Mouse (Mus musculus): ENCODE measurements around the gene Alms1.
A peak's percentile ranks its signal among the peaks of the same experiment; 100 is the strongest.
"Not testable (repeated sequence)": the region's sequence is repeated elsewhere in the genome, so short reads cannot be mapped to it uniquely, and the experiment has no call there.

Gene Alms1

DNA sequence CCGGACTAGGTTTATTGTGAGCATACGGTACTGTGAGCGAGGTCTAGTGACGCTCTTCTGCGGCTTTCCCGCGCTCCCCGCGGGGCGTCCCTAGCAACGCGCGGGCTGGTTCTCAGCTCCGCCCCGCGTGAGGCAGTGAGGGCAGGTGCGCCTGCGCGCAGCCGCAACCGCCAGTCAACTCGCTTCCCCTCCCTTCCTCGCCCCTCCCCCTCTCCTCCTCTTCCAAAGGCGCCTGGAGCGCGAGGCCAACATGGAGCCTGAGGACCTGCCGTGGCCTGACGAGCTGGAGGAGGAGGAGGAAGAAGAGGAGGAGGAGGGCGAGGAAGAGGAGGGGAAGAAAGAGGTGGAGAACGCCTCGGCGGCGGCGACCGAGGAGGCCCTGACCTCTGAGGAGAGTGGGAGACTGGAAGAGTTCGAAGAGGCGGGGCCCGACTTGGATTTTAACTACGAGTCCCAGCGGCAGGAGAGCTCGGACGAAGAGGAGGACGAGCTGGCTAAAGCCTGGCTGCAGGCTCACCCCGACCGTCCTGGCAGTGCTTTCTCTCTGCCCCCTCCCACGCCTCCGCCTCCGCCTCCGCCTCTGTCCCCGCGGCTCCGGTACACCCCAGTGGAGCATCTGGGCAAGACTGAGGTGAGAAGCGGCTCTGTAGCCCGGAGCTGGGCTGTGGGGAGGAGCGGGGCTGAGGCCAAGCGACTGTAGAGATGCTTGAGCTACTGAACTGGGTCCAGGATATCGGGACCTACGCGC, at the start of gene Alms1:
Alms1 (plus strand) TSS at position 136 of the 748 bp plus-strand sequence.
- peak; percentile 96 to 99 for DNase-seq

DNA sequence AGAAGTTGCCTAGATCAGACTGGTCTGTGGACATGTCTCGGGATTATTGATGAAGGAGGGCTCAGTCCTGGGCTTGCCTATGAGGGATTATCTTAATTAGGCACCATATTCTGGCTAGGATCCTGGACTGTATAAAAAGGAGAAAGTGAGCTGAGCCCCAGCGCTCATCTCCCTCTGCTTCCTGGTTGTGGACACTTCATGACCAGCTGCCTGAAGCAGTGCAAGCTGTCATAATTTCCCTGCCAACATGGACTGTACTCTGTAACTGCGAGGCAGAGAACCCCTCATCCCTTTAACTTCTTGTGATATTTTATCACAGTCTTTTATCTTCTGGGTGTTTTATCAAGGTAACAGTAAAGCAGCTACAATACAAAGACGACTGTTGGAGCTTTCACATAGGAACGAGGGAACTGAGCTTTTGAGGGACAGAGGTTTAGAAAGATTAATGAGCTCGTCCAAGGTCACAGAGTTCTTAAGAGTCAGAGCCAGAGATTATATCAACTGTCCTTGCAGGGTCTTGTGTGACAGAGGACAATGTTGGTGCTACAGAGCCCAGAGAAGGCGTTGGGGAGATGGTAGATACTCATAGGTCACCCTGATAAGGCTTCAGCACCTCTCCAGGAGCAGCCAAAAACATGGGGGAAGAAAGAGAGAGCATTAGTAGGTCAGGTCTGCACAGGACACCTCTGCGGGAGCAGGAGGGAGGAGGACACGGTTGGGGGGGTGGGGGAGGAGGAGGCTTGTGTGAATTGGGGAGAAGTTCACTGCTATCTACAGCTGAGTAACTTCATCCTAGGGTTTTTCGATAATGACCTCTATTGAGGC, 43.8 kb upstream of the Alms1 start:
- peak; percentile 68 to 77 for DNase-seq

DNA sequence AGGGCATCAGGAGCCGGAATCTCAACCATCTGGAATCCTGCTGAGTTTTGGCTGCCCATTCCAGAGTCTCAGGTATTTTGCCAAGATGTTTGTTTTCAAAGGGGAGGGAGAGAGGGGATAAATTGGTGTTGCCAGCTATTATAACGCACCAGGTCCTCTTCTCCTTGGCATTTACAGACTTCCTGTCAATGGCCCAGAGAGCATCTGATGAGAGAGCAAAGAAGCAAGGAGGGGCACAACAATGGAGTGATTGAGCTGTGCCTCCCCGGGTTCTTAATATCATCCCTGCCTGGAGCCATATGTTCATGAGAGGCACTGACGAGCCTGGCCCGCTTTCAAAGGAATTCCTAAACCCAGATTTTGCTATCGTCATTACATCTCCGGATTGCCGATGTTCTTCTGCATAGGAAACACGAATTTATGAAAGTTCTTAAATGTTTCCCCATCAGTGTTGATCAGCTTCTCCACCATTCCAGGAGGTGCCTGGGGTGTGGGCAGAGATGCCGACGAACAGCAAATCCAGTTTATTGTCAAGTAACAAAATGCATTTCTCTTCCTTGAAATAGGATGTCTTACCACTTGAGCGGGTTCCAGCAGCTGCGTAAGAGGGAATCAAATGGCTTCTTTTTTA, 43.0 kb upstream of the Alms1 start:
- peak; percentile 88 to 91 for DNase-seq

GRCm38 (mm10) chr6:85547642-85548041, 39.7 kb upstream of the Alms1 start:
- DNase-seq, result no peak

DNA sequence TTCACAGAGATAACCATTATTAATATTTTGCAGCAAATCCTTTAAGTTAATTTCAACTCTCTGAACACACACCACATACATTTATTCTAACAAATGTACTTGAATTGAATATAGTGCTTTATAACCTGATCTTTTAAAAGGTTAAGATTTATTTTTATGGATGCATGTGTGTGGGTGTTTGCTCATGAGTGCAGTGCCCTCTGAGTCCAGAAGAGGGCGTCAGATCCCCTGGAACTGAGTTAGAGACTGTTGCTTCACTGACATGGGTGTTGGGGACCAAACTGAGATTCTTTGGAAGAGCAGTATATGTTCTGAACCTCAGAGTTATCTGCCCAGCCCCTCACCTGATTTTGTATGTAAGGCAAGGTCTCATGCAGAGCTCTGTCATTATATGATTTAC, 25.0 kb upstream of the Alms1 start:
- no peak for DNase-seq

- no peak for DNase-seq
Measured at GRCm38 (mm10) chr6:85572816-85573215, 14.5 kb upstream of the Alms1 start.

DNA sequence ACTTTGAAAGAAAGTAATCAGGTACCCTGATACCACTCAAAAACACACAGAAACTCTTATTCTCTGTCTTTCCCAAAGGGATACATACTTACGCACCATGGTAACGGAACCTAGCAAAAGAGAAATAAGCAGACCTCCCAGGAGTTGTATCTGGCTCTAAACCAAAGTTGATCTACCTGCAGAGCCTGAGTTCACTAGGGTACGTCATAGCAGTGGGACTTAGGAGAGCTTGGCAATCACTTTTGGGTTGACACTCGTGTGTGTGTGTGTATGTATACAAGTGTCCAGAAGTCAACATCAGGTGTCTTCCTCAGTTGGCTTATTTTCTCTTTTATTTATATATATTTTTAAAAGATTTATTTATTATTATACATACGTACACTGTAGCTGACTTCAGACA, 5.6 kb upstream of the Alms1 start:
- no peak for DNase-seq

DNA sequence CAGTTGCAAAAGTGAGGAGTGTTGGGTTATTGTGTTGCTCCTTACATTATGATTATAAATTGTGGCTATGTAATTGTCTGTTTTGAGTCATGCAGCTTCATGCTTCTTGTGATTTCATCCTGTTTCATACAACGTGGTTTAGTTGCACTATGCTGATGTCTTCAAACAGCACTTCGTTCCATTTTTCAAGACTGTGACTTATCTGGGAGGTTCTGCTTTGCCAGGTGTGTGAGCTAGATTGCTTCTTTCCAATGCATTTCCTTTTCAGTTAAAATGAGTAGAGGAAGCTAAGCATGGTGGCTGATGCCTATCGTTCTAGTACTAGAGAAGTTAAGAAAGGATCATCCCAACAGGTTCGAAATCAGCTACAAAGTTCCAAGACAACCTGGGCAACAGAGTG, 2.7 kb upstream of the Alms1 start:
- DNase-seq, result no peak

DNA sequence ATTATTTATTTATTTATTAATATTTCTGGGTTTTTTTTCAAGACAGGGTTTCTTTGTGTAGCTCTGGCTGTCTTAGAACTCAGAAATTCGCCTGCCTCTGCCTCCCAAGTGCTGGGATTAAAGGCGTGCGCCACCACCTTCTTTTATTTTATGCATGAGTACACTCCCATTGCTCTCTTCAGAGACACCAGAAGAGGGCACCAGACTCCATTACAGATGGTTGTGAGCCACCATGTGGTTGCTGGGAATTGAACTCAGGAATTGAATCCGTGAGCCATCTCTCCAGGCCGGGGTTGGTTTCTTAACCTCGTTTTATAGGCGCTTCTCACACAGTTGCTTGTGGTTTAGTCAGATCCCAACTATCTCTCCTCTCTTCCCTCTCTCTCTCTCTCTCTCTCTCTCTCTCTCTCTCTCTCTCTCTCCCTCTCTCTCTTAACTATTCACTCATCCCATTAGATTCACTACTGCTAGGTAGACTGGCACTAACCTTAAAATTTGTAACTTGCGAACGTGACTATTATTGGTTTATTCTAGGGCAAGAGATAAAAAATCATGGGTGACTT, 445 bp upstream of the Alms1 start:
- peak; percentile 32 to 43 for DNase-seq

DNA sequence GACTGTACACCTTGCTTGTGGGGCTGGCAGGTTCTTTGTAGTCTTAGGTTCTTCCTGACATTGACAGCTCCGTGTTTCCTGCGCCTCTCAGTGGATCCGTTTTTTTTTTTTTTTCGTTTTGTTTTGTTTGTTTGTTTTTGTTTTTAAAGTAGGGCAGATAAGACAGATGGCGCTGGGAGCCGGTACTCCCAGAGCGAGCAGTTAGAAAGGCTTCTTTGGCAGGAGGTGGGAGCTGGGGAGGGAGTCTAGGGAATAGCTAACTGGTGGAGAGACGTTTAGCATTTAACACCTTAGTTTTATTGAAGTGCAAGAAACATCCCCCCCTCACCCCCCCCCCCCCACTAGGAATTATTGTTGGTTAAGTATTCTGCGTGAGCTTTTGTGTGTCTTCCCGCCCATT, 833 bp downstream of the Alms1 start:
- no peak for DNase-seq

DNA sequence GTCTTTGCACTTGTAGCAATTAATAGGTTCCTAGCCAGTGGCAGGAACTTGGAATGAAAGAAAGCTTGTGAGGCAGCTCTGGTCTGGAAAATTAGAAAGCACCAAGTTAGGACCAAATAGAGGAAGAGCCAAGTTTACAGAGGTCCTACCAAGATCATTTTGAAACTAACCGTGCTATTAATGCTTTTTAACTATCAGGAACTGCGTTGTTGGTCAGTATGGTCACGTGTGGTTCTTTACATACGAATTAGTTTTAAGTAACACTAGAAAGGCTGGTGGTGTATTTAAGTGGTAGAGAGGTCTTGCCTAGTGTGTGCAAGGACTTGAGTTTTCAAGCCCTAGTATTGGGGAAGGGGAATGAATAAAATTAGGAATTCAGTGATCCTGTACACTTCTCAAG, 1.2 kb downstream of the Alms1 start:
- DNase-seq, result no peak

- DNase-seq, result no peak
Measured at GRCm38 (mm10) chr6:85590116-85590515, 2.8 kb downstream of the Alms1 start.

DNA sequence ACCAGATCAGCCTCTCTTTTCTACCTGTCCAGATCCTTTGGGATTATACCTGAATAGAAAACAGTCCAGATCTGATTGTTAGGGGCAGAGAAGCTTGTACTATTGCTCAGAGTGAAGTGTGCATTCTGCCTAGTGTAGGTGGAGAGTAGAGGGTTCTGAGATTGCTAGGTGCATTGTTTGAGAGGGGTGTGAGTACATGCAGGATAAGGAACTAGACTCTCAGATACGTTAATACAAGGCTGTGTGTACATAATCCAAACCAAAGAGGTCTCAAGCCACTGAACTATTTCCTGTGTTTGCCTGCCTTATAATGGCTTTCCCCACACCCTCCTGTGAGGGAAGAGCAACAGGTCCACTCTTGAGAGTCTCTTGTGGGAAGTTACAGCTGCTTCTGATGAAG, 12.0 kb downstream of the Alms1 start:
- no peak for DNase-seq

- no peak for DNase-seq
Measured at GRCm38 (mm10) chr6:85610511-85610910, 23.2 kb downstream of the Alms1 start.

- DNase-seq, result peak; percentile 37 to 47
Measured at GRCm38 (mm10) chr6:85620826-85621225, 33.5 kb downstream of the Alms1 start.

- DNase-seq, result no peak
Measured at GRCm38 (mm10) chr6:85621600-85621999, 34.3 kb downstream of the Alms1 start.

- DNase-seq, result no peak
Measured at GRCm38 (mm10) chr6:85624511-85624910, 37.2 kb downstream of the Alms1 start.

GRCm38 (mm10) chr6:85633165-85633564, 45.8 kb downstream of the Alms1 start:
- no peak for DNase-seq

DNA sequence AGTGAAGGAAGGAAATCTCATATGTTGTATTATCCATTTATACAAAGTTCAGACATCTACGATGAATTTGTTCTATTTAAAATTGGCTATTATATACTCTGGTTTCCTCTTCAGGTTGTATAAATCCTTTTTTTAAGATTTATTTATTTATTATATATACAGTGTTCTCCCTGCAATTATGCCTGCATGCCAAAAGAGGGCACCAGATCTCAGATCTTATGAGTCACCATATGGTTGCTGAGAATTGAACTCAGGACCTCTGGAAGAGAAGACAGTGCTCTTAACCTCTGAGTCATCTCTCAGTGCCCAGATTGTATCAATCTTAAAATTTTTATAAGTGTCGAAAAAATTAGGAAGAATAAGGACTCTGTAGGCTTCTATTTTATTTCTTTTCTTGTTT, 65.9 kb downstream of the Alms1 start:
- DNase-seq, result no peak

DNA sequence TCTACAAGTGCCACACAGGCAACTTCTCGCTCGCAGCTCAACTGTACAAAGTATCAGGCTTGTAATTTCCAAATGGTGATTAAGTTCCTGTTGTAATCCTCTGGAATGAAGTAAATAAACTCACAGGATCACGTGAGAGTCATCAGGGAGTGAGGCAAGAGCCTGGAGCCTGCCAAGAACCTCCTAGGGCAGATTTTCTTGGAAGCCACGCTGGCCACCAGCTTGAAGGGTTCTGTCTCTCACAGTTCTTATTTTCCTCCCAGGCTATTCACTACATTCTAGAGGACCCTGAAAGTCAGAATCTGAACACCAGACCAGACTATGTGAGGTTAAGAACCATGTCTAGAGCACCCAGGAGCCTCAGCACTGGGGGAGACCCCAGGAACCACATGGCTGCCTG, 114.6 kb downstream of the Alms1 start:
- DNase-seq, result peak in 1 of 2 experiments; percentile 9

GRCm38 (mm10) chr6:85709206-85709605, 121.9 kb downstream of the Alms1 start:
- DNase-seq, result peak; percentile 10 to 40

GRCm38 (mm10) chr6:85709607-85710006, 122.3 kb downstream of the Alms1 start:
- DNase-seq, result not testable (repeated sequence)

DNA sequence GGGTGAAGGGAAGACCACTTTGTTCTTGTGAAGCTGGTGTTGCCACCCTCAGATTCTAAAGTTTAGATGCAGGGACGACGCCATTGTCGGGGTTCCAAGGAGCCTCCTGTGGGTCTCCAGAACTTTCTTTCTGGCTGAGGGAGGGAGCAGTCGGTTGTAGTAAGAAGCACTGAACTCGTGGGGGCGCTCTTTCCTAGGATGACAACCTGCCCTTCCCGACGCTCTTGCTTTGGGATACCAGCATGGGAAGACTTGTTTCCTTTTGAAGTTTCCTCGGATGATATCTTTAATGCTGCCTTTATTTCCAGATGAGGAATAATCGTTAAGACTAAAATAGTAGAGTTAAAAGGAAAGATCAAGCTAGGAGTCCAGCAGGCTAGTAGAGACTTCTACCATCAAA, 125.8 kb downstream of the Alms1 start, which contains the start of gene Nat8f7:
Nat8f7 (minus strand) TSS at position 101 of the 400 bp plus-strand sequence.
- not testable (repeated sequence) for DNase-seq

Measured in cerebellum, postnatal 25 days (tissue).